Mouse (Mus musculus) heart, postnatal 0 days (tissue): Measurements from ENCODE around the gene Cenpn.

Experiments used
- CTCF ChIP-seq: IDR thresholded peaks from 2 replicates; pipeline ENCODE4 v1.5.1; 2016; ENCODE audit warnings: antibody characterized with exemption, control low read depth, low read depth
- EP300 ChIP-seq: IDR thresholded peaks from 2 replicates; pipeline ENCODE4 v1.6.1; 2016; ENCODE audit warnings: antibody characterized with exemption, low read depth

DNA sequence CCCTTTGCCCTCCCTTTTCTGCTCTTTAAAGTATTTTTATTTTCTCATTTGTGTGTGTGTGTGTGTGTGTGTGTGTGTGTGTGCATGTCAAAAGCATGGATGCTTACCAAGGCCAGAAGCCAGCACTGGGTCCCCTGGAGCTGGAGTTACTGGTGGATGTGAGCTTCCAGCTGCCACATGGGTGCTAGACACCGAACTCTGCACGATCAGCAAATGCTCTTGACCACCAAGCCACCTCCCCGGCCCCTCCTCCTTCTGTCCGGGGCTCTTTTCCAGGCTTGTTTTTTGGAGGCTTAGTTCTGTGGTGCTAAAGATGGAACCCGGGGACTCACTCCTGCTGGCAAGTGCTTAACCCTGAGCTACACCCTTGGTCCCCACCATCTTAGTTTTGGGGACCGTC lies 25.3 kb downstream of the Cenpn start:
- TF ChIP-seq EP300, result no peak
- no peak for TF ChIP-seq CTCF
